Mouse (Mus musculus) embryonic facial prominence, embryonic 11.5 days (tissue): Measurements from ENCODE around the gene Prkacb. TPM values are rescaled to one million over a fixed set of nuclear protein-coding genes. Genes with fewer than 3 reads are reported as not detected.
A peak's percentile ranks its signal among the peaks of the same experiment; 100 is the strongest.

Experiments used
- ATAC-seq: fragments of 200-750 bp; cut with Nextera tagmentation; replicated peaks from 2 replicates; pipeline ENCODE4 v1.8.0; 2017; ENCODE audit warnings: low read depth; ENCODE audit not compliant: insufficient number of reproducible peaks, low FRiP score, low TSS enrichment
- DNase-seq: peaks from one replicate; pipeline ENCODE4 v3.0.0-alpha.2; 2015; ENCODE audit warnings: low spot score
- H3K27ac ChIP-seq: fragments of 300-500 bp; sonication (generic); replicated peaks from 2 replicates; pipeline ENCODE4 v1.5.1; 2014; ENCODE audit warnings: mild to moderate bottlenecking, low read depth, low read length, control low read depth
- H3K27me3 ChIP-seq: fragments of 300-500 bp; sonication (generic); 2 replicates; pipeline ENCODE4 v1.6.1; 2014; ENCODE audit warnings: mild to moderate bottlenecking, low read length, moderate library complexity, mixed read lengths; ENCODE audit not compliant: control insufficient read depth, insufficient read depth
- H3K36me3 ChIP-seq: fragments of 300-500 bp; sonication (generic); replicated peaks from 2 replicates; pipeline ENCODE4 v1.6.1; 2014; ENCODE audit warnings: low read depth, mild to moderate bottlenecking, low read length, moderate library complexity, mixed read lengths; ENCODE audit not compliant: control insufficient read depth, insufficient read depth
- H3K4me1 ChIP-seq: fragments of 300-500 bp; sonication (generic); 2 replicates; pipeline ENCODE4 v1.6.1; 2014; ENCODE audit warnings: low read length, mixed read lengths; ENCODE audit not compliant: control insufficient read depth, insufficient read depth
- H3K4me2 ChIP-seq: fragments of 300-500 bp; sonication (generic); 2 replicates; pipeline ENCODE4 v1.6.1; 2014; ENCODE audit warnings: low read depth, mild to moderate bottlenecking, control low read depth, low read length, moderate library complexity
- H3K4me3 ChIP-seq: fragments of 300-500 bp; sonication (generic); 2 replicates; pipeline ENCODE4 v1.5.1; 2014; ENCODE audit warnings: low read depth, low read length, control low read depth
- H3K9ac ChIP-seq: fragments of 300-500 bp; sonication (generic); replicated peaks from 2 replicates; pipeline ENCODE4 v1.6.1; 2014; ENCODE audit warnings: mild to moderate bottlenecking, control low read depth, low read length
- H3K9me3 ChIP-seq: fragments of 300-500 bp; sonication (generic); replicated peaks from 2 replicates; pipeline ENCODE4 v1.6.1; 2016; ENCODE audit warnings: mild to moderate bottlenecking, low read length, inconsistent platforms, mixed read lengths; ENCODE audit not compliant: control insufficient read depth
- WGBS: fragments of 180-500 bp; shearing (Covaris S2); extraction: QIAGEN DNeasy Blood & Tissue Kit; methylation state at CpG from one replicate; pipeline ENCODE4 v1.1.7; 2014; 5-methylcytosine and 5-hydroxymethylcytosine counted together
- polyA plus RNA-seq: library from polyadenylated mRNA; unstranded; fragments of >200 nt; fragmentation: Nextera tagmentation; extraction: Ambion mirVana; gene quantifications from 2 replicates; pipeline ENCODE4 v1.2.1, GENCODE M21; 2014

The Prkacb gene
- polyA plus RNA-seq, 1 experiment from 2014 or later, result 78.1 TPM

- no peaks in the 10 kb centered on the region for H3K9me3 ChIP-seq
- H3K27me3 ChIP-seq, result no peaks in the 10 kb centered on the region
- H3K4me3 ChIP-seq, result no peak overlapping the region
- H3K4me1 ChIP-seq, result no peaks in the 10 kb centered on the region
- H3K9ac ChIP-seq, result no peak overlapping the region
- H3K4me2 ChIP-seq, result no peak overlapping the region
- no peaks in the 10 kb centered on the region for H3K36me3 ChIP-seq
- DNase-seq (no peak), ATAC-seq (no peak)
- WGBS, result 84% methylated on average over 7 of the region's 7 CpGs
- H3K27ac ChIP-seq, result no peak overlapping the region
Measured at GRCm38 (mm10) chr3:146783645-146784225, 29.1 kb downstream of the Prkacb start.

GRCm38 (mm10) chr3:146782548-146782947 lies 30.2 kb downstream of the Prkacb start:
- ATAC-seq, result no peak
- 41% methylated on average over 6 of the region's 6 CpGs for WGBS
- H3K4me3 ChIP-seq, result no peak overlapping the region
- no peak overlapping the region for H3K9ac ChIP-seq
- no peaks in the 10 kb centered on the region for H3K27me3 ChIP-seq
- no peak overlapping the region for H3K4me2 ChIP-seq
- no peak overlapping the region for H3K27ac ChIP-seq
- H3K4me1 ChIP-seq, result no peaks in the 10 kb centered on the region
- no peak for DNase-seq
- no peaks in the 10 kb centered on the region for H3K9me3 ChIP-seq
- H3K36me3 ChIP-seq, result no peaks in the 10 kb centered on the region

GRCm38 (mm10) chr3:146781131-146781530 lies 31.7 kb downstream of the Prkacb start:
- H3K4me3 ChIP-seq, result no peak overlapping the region
- H3K9ac ChIP-seq, result no peak overlapping the region
- WGBS, result 19% methylated on average over 11 of the region's 11 CpGs
- DNase-seq (peak; percentile 49), ATAC-seq (no peak)
- no peaks in the 10 kb centered on the region for H3K9me3 ChIP-seq
- H3K27ac ChIP-seq, result no peak overlapping the region
- H3K36me3 ChIP-seq, result no peaks in the 10 kb centered on the region
- no peaks in the 10 kb centered on the region for H3K4me1 ChIP-seq
- peak overlapping the region; percentile 7; the same call in 1 of the 2 replicates for H3K4me2 ChIP-seq
- H3K27me3 ChIP-seq, result no peaks in the 10 kb centered on the region

DNA sequence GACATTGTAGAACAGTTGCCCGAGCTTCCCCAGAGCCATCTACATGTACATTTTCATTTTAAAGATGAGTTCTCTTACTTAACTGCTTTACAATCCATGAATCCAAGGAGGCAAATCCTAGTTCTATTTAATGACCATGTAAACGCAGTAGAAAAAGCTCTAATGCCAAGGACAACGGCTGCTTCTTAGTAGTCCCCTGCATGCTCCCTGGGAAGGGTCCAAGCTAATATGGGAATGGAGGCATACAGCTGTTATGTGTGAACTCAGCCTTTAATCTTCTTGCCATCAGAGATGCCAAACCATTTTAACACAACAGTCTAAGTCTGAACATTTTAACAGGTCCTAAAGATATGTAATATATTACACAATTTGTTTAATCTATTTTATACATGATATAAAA lies 32.5 kb downstream of the Prkacb start:
- H3K4me1 ChIP-seq, result no peaks in the 10 kb centered on the region
- H3K36me3 ChIP-seq, result no peaks in the 10 kb centered on the region
- H3K9me3 ChIP-seq, result no peaks in the 10 kb centered on the region
- WGBS, result 90% methylated on average over 3 of the region's 3 CpGs
- no peaks in the 10 kb centered on the region for H3K27me3 ChIP-seq
- no peak for DNase-seq
- no peak overlapping the region for H3K9ac ChIP-seq
- no peak for ATAC-seq
- H3K4me2 ChIP-seq, result no peak overlapping the region
- no peak overlapping the region for H3K27ac ChIP-seq
- no peak overlapping the region for H3K4me3 ChIP-seq

- ATAC-seq, result no peak
- H3K9me3 ChIP-seq, result no peaks in the 10 kb centered on the region
- 78% methylated on average over 8 of the region's 8 CpGs for WGBS
Measured at GRCm38 (mm10) chr3:146778913-146779312, 33.9 kb downstream of the Prkacb start.

GRCm38 (mm10) chr3:146778451-146778850 lies 34.3 kb downstream of the Prkacb start:
- 72% methylated on average over 2 of the region's 2 CpGs for WGBS
- Histone ChIP-seq H3K36me3 (no peaks in the 10 kb centered on the region), H3K4me1 (no peaks in the 10 kb centered on the region), H3K9ac (no peak overlapping the region), H3K27me3 (no peaks in the 10 kb centered on the region), H3K9me3 (no peaks in the 10 kb centered on the region), H3K4me2 (no peak overlapping the region), H3K4me3 (no peak overlapping the region), H3K27ac (no peak overlapping the region)
- DNase-seq (no peak), ATAC-seq (no peak)

More at GRCm38 (mm10) chr3:146778913-146779312, 33.9 kb downstream of the Prkacb start:
- Histone ChIP-seq H3K4me1 (no peaks in the 10 kb centered on the region), H3K27me3 (no peaks in the 10 kb centered on the region), H3K4me2 (no peak overlapping the region), H3K4me3 (no peak overlapping the region), H3K36me3 (no peaks in the 10 kb centered on the region), H3K27ac (no peak overlapping the region), H3K9ac (no peak overlapping the region)
- DNase-seq, result no peak

GRCm38 (mm10) chr3:146776711-146777110 lies 36.1 kb downstream of the Prkacb start:
- Histone ChIP-seq H3K4me3 (no peak overlapping the region), H3K27ac (no peak overlapping the region), H3K9ac (no peak overlapping the region), H3K36me3 (no peaks in the 10 kb centered on the region), H3K4me2 (no peak overlapping the region), H3K4me1 (no peaks in the 10 kb centered on the region), H3K9me3 (no peaks in the 10 kb centered on the region), H3K27me3 (no peaks in the 10 kb centered on the region)
- 87% methylated on average over 5 of the region's 5 CpGs for WGBS
- DNase-seq (no peak), ATAC-seq (no peak)

DNA sequence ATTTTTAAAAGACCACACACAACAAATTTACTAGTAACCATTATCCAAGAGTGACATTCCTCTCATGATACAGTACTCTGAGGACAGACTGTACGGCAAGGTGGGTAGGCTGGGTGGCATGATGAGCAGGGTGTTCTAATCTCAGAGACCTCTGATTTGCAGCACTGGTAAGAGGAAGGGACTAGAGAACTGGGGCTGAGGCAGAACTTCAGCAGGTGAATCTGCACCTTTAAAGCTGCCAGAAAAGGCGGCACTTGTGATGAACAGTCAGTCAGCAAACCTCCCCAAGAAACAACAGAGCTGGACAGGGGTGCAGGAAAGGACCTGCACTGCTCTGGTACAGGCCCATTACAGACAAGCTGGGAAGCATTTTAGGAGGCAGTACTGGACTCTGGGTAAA lies 41.9 kb downstream of the Prkacb start:
- Histone ChIP-seq H3K9ac (no peak overlapping the region), H3K4me3 (no peak overlapping the region), H3K27ac (no peak overlapping the region), H3K9me3 (no peaks in the 10 kb centered on the region), H3K4me2 (no peak overlapping the region), H3K27me3 (no peaks in the 10 kb centered on the region), H3K36me3 (no peaks in the 10 kb centered on the region), H3K4me1 (no peaks in the 10 kb centered on the region)
- no peak for ATAC-seq
- 79% methylated on average over 2 of the region's 2 CpGs for WGBS
- DNase-seq, result no peak
